Comparison of ENCODE assay signal across 15 mouse cellular contexts in the genomic region with DNA sequence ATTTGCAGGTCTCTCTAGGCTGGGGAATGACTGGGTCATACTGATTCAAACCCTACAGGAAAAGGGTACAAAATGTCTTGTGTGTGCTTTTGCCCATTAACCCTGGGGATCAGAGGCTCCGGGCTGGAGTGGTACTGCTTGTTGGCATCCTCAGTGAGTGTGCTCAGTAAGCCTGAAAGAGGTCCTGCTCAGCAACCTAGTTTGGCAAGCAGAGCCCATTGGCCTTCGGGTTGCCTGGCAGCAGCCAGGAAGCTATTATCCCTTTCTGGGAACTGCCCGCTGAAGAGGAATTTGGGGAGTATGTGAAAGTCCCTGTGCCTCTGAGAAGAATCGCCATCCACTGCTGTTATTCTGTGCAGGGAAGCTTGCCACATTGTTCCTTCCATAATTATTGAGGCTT.
A peak's percentile ranks its signal among the peaks of the same experiment; 100 is the strongest.
DNase-seq lines count a peak whose midpoint lies in the region; ATAC-seq lines count a peak whose summit lies in the region.
"Had no signal": no experiment of that assay in that cellular context is flagged by ENCODE, and none has a peak within 500 bp of the region (broad histone marks: within the 10 kb centered on the region; RNA-seq: fewer than 3 reads in every experiment).

No protein-coding gene starts in this region.

- DNase-seq in frontal cortex, postnatal 25 days (ENCODE audit: low spot score in 2 of 2): no peak
- DNase-seq in right cerebral cortex, adult 18-20 months: peak; percentile 18
- DNase-seq in right cerebral cortex, postnatal 4 days: no peak
- peak; percentile 48 to 60 for DNase-seq in layer of hippocampus, adult 8-10 months (ENCODE audit: low spot score in 2 of 2)
- no peak for DNase-seq in adrenal gland, adult (ENCODE audit: inconsistent age in 2 of 2, low spot score in 1 of 2)
- DNase-seq: adrenal gland, postnatal 36 days; cerebellum, adult 11-12 months; kidney, postnatal 36 days; lung, adult 18-20 months; thymus, postnatal 4 days had no signal

- H3K27ac ChIP-seq in neural tube, embryonic 15.5 days (replicated peaks): peak overlapping the region; percentile 69
- no peak overlapping the region for H3K27ac ChIP-seq in kidney, embryonic 15.5 days
- H3K27ac ChIP-seq: intestine, embryonic 15.5 days had no signal

- WGBS in neural tube, embryonic 15.5 days: 61% methylated on average over 4 of the region's 4 CpGs
- WGBS in kidney, embryonic 15.5 days: 76% methylated on average over 4 of the region's 4 CpGs

- H3K4me1 ChIP-seq in neural tube, embryonic 15.5 days: peaks cover 16% of the 10 kb centered on the region
- H3K4me1 ChIP-seq in kidney, embryonic 15.5 days: no peaks in the 10 kb centered on the region
- H3K4me1 ChIP-seq: intestine, embryonic 15.5 days had no signal

- no peak overlapping the region for H3K4me3 ChIP-seq in neural tube, embryonic 15.5 days (replicated peaks)
- H3K4me3 ChIP-seq in kidney, embryonic 15.5 days (replicated peaks): no peak overlapping the region
- H3K4me3 ChIP-seq: intestine, embryonic 15.5 days had no signal

- no peak overlapping the region for H3K9ac ChIP-seq in neural tube, embryonic 15.5 days (replicated peaks)
- H3K9ac ChIP-seq in kidney, embryonic 15.5 days: no peak overlapping the region
- H3K9ac ChIP-seq: intestine, embryonic 15.5 days had no signal

- H3K27me3 ChIP-seq in neural tube, embryonic 15.5 days (replicated peaks): no peaks in the 10 kb centered on the region
- no peaks in the 10 kb centered on the region for H3K27me3 ChIP-seq in kidney, embryonic 15.5 days
- H3K27me3 ChIP-seq: intestine, embryonic 15.5 days had no signal

- peak; percentile 64; the same call in 1 of the 2 replicates for ATAC-seq in frontal cortex, adult (ENCODE audit: low TSS enrichment)
- ATAC-seq in neural tube, embryonic 15.5 days (ENCODE audit: low FRiP score): peak; percentile 83
- no peak for ATAC-seq in kidney, embryonic 15.5 days (replicated peaks; ENCODE audit: low FRiP score)
- ATAC-seq: intestine, embryonic 15.5 days had no signal

- no peaks in the 10 kb centered on the region for H3K36me3 ChIP-seq in neural tube, embryonic 15.5 days
- no peaks in the 10 kb centered on the region for H3K36me3 ChIP-seq in kidney, embryonic 15.5 days
- H3K36me3 ChIP-seq: G1E; intestine, embryonic 15.5 days had no signal

- no peak overlapping the region for H3K4me2 ChIP-seq in neural tube, embryonic 15.5 days
- no peak overlapping the region for H3K4me2 ChIP-seq in kidney, embryonic 15.5 days
- H3K4me2 ChIP-seq: intestine, embryonic 15.5 days had no signal

- H3K9me3 ChIP-seq in neural tube, embryonic 15.5 days (replicated peaks): no peaks in the 10 kb centered on the region
- no peaks in the 10 kb centered on the region for H3K9me3 ChIP-seq in kidney, embryonic 15.5 days (replicated peaks)
- H3K9me3 ChIP-seq: G1E; intestine, embryonic 15.5 days had no signal

Comparison
In these comparisons a context has a peak if more than half of its experiments do, and no peak if none do; other contexts are left out.
1. DNase-seq: peak in right cerebral cortex, adult 18-20 months (single experiment) and layer of hippocampus, adult 8-10 months (2 of 2); none in frontal cortex, postnatal 25 days (0 of 2), right cerebral cortex, postnatal 4 days (single experiment) and adrenal gland, adult (0 of 2).